ENCODE assay signal across 8 mouse cellular contexts in the genomic region with DNA sequence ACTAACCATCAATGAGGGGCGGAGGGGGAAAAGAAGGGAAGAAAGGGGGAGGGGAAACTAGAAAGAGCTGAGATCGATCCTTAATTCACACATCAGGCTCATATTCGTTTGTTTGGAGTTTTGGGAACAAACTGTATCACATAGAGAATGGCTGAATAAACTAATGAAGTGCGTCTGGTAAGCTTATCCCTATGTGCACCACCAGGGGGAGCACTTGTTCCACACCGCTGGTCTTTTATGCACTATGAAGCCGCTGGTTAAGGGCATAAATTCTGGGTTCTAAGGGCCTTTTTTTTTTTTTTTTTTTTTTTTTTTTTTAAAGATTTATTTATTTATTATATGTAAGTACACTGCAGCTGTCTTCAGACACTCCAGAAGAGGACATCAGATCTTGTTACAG. TPM values are rescaled to one million over a fixed set of nuclear protein-coding genes. Genes with fewer than 3 reads are reported as not detected.
DNase-seq lines count a peak whose midpoint lies in the region; ATAC-seq and TF ChIP-seq lines count a peak whose summit lies in the region.

No protein-coding gene starts in this region.

- WGBS in spleen, adult 2 months = 13% methylated on average over 6 of the region's 6 CpGs
- WGBS in embryonic facial prominence, embryonic 10.5 days = 22% methylated on average over 6 of the region's 6 CpGs
- WGBS in hindbrain, embryonic 10.5 days = 18% methylated on average over 6 of the region's 6 CpGs
- 25% methylated on average over 6 of the region's 6 CpGs for WGBS in limb, embryonic 10.5 days
- WGBS in midbrain, embryonic 16.5 days = 15% methylated on average over 6 of the region's 6 CpGs

- TF ChIP-seq POLR2A in spleen, adult 2 months (IDR thresholded peaks at IDR 0.05; ENCODE audit: low read depth, low read length) = no peak

- no peak overlapping the region for H3K4me3 ChIP-seq in spleen, adult 2 months (ENCODE audit: extremely low read depth, insufficient read depth, insufficient read length)
- no peak overlapping the region for H3K4me3 ChIP-seq in embryonic facial prominence, embryonic 10.5 days
- no peak overlapping the region for H3K4me3 ChIP-seq in hindbrain, embryonic 10.5 days
- no peak overlapping the region for H3K4me3 ChIP-seq in limb, embryonic 10.5 days
- no peak overlapping the region for H3K4me3 ChIP-seq in midbrain, embryonic 16.5 days (ENCODE audit: low read depth, low read length)

- peak; percentile 71; the same call in 1 of the 2 replicates for TF ChIP-seq CTCF in spleen, adult 2 months (IDR thresholded peaks at IDR 0.05; ENCODE audit: extremely low read depth, insufficient read depth, insufficient read length, insufficient replicate concordance)

- no peak overlapping the region for H3K4me2 ChIP-seq in midbrain, embryonic 16.5 days (ENCODE audit: low read length)

- no peaks in the 10 kb centered on the region for H3K9me3 ChIP-seq in embryonic facial prominence, embryonic 10.5 days
- H3K9me3 ChIP-seq in hindbrain, embryonic 10.5 days = no peaks in the 10 kb centered on the region
- H3K9me3 ChIP-seq in limb, embryonic 10.5 days (replicated peaks) = no peaks in the 10 kb centered on the region
- H3K9me3 ChIP-seq in midbrain, embryonic 16.5 days (replicated peaks; ENCODE audit: control insufficient read depth, low read length, poor library complexity, severe bottlenecking) = no peaks in the 10 kb centered on the region

- peak; percentile 61 to 64 for DNase-seq in spleen, adult 2 months (ENCODE audit: low read depth in 1 of 2, low spot score in 2 of 2)
- no peak for DNase-seq in spleen, adult 12 weeks (ENCODE audit: low spot score)
- peak; percentile 84 for DNase-seq in adrenal gland, postnatal 14 days
- DNase-seq in embryonic facial prominence, embryonic 10.5 days (ENCODE audit: low spot score) = peak; percentile 76
- peak; percentile 65 for DNase-seq in hindbrain, embryonic 10.5 days (ENCODE audit: low spot score)
- DNase-seq in limb, embryonic 10.5 days (ENCODE audit: low spot score) = peak; percentile 83
- peak; percentile 42 to 46 for DNase-seq in thymus, postnatal 36 days

- H3K4me1 ChIP-seq in spleen, adult 2 months (ENCODE audit: control insufficient read depth, insufficient read depth, insufficient read length) = peaks cover 7% of the 10 kb centered on the region
- peaks cover 20% of the 10 kb centered on the region for H3K4me1 ChIP-seq in embryonic facial prominence, embryonic 10.5 days
- H3K4me1 ChIP-seq in hindbrain, embryonic 10.5 days (replicated peaks) = peaks cover 21% of the 10 kb centered on the region
- H3K4me1 ChIP-seq in limb, embryonic 10.5 days = no peaks in the 10 kb centered on the region
- 0 out of 2 replicates have a peak, but pooled peaks cover 6% of the 10 kb centered on the region for H3K4me1 ChIP-seq in midbrain, embryonic 16.5 days (ENCODE audit: control insufficient read depth, insufficient read depth, low read length)

- ATAC-seq in midbrain, embryonic 16.5 days = peak; percentile 61; the same call in 1 of the 2 replicates

- no peak overlapping the region for H3K9ac ChIP-seq in midbrain, embryonic 16.5 days (ENCODE audit: low read depth, low read length)

- H3K36me3 ChIP-seq in spleen, adult 2 months (ENCODE audit: control insufficient read depth, insufficient read depth, low read length) = no peaks in the 10 kb centered on the region
- H3K36me3 ChIP-seq in embryonic facial prominence, embryonic 10.5 days (replicated peaks) = no peaks in the 10 kb centered on the region
- H3K36me3 ChIP-seq in hindbrain, embryonic 10.5 days = no peaks in the 10 kb centered on the region
- no peaks in the 10 kb centered on the region for H3K36me3 ChIP-seq in limb, embryonic 10.5 days
- H3K36me3 ChIP-seq in midbrain, embryonic 16.5 days (ENCODE audit: control insufficient read depth, insufficient read depth, low read length) = no peaks in the 10 kb centered on the region

- peaks cover 1% of the 10 kb centered on the region; the same call in 1 of the 2 replicates for H3K27me3 ChIP-seq in spleen, adult 2 months (ENCODE audit: control insufficient read depth, insufficient read depth, low read length)
- H3K27me3 ChIP-seq in embryonic facial prominence, embryonic 10.5 days (replicated peaks; ENCODE audit: low read depth, poor library complexity, severe bottlenecking) = 0 out of 2 replicates have a peak, but pooled peaks cover 11% of the 10 kb centered on the region
- H3K27me3 ChIP-seq in hindbrain, embryonic 10.5 days (ENCODE audit: insufficient read depth, poor library complexity, severe bottlenecking) = no peaks in the 10 kb centered on the region
- H3K27me3 ChIP-seq in limb, embryonic 10.5 days (ENCODE audit: low read depth, poor library complexity, severe bottlenecking) = 0 out of 2 replicates have a peak, but pooled peaks cover 8% of the 10 kb centered on the region
- no peaks in the 10 kb centered on the region for H3K27me3 ChIP-seq in midbrain, embryonic 16.5 days (ENCODE audit: control insufficient read depth, insufficient read depth, low read depth, low read length)

- no peak overlapping the region for H3K27ac ChIP-seq in spleen, adult 2 months (ENCODE audit: insufficient read depth, low read length)
- H3K27ac ChIP-seq in embryonic facial prominence, embryonic 10.5 days (replicated peaks) = no peak overlapping the region
- no peak overlapping the region for H3K27ac ChIP-seq in hindbrain, embryonic 10.5 days
- H3K27ac ChIP-seq in limb, embryonic 10.5 days = no peak overlapping the region
- no peak overlapping the region for H3K27ac ChIP-seq in midbrain, embryonic 16.5 days (ENCODE audit: low read length)

RNA-seq across cellular contexts. Expression of a gene that starts 18.3 kb away (rescaled TPM):
- polyA plus RNA-seq in spleen, adult 2 months (2012; rRNA removed) = 55.3 and 72.5 TPM in 2 replicates
- total RNA-seq in adrenal gland, postnatal 14 days (2021) = 159 and 180 TPM in 2 replicates
- 44.4 and 45.4 TPM in 2 replicates for polyA plus RNA-seq in embryonic facial prominence, embryonic 10.5 days (2016; fragmentation: Nextera tagmentation; extraction: Ambion mirVana)
- polyA plus RNA-seq in hindbrain, embryonic 10.5 days (2016; fragmentation: Nextera tagmentation; extraction: Ambion mirVana) = 47.0 and 51.1 TPM in 2 replicates
- 46.8 and 47.9 TPM in 2 replicates for polyA plus RNA-seq in limb, embryonic 10.5 days (2016; fragmentation: Nextera tagmentation; extraction: Ambion mirVana)
- 12.6 and 14.9 TPM in 2 replicates for polyA plus RNA-seq in midbrain, embryonic 16.5 days (2015; fragmentation: Nextera tagmentation; extraction: Ambion mirVana)

RNA-seq across cellular contexts. Expression of a gene that starts 22.2 kb away (rescaled TPM):
- polyA plus RNA-seq in spleen, adult 2 months (2012; rRNA removed) = 3.6 and 4.6 TPM in 2 replicates
- 5.3 and 7.1 TPM in 2 replicates for total RNA-seq in adrenal gland, postnatal 14 days (2021)
- 8.7 and 9.7 TPM in 2 replicates for polyA plus RNA-seq in embryonic facial prominence, embryonic 10.5 days (2016; fragmentation: Nextera tagmentation; extraction: Ambion mirVana)
- 11.2 and 12.1 TPM in 2 replicates for polyA plus RNA-seq in hindbrain, embryonic 10.5 days (2016; fragmentation: Nextera tagmentation; extraction: Ambion mirVana)
- polyA plus RNA-seq in limb, embryonic 10.5 days (2016; fragmentation: Nextera tagmentation; extraction: Ambion mirVana) = 5.5 and 5.8 TPM in 2 replicates
- 14.1 and 17.4 TPM in 2 replicates for polyA plus RNA-seq in midbrain, embryonic 16.5 days (2015; fragmentation: Nextera tagmentation; extraction: Ambion mirVana)

RNA-seq across cellular contexts. Expression of a gene that starts 37.0 kb away (rescaled TPM):
- polyA plus RNA-seq in spleen, adult 2 months (2012; rRNA removed) = 17.4 and 19.6 TPM in 2 replicates
- total RNA-seq in adrenal gland, postnatal 14 days (2021) = 42.2 and 43.4 TPM in 2 replicates
- 66.9 and 70.3 TPM in 2 replicates for polyA plus RNA-seq in embryonic facial prominence, embryonic 10.5 days (2016; fragmentation: Nextera tagmentation; extraction: Ambion mirVana)
- polyA plus RNA-seq in hindbrain, embryonic 10.5 days (2016; fragmentation: Nextera tagmentation; extraction: Ambion mirVana) = 53.9 and 60.6 TPM in 2 replicates
- 73.5 and 76.7 TPM in 2 replicates for polyA plus RNA-seq in limb, embryonic 10.5 days (2016; fragmentation: Nextera tagmentation; extraction: Ambion mirVana)
- 46.8 and 51.1 TPM in 2 replicates for polyA plus RNA-seq in midbrain, embryonic 16.5 days (2015; fragmentation: Nextera tagmentation; extraction: Ambion mirVana)
